Comparison of ENCODE assay signal across 25 mouse cellular contexts in the genomic region with DNA sequence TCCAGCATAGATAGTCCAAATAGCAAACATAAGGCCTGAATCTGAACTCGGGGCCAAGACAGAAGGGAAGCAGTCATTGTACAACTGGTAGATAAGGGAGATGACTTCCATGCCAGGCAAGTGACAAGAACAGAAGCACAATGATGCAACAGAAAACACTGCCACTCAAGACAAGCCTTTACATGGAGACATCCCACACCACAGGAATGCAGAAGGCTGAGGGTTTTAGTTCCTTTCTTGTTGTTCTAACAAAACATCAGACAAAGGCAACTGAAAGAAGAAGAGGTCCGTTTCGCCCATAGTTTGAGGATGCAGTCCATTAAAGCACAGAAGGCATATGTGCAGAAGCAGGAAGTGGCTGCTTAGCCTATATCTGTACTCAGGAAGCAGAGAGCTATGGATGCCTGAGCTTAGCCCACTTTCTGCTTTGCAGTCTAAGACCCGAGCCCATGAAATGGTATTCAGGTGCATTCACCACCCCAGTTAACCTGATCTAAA.
"Had no signal": no experiment of that assay in that cellular context is flagged by ENCODE, and none has a peak within 500 bp of the region (broad histone marks: within the 10 kb centered on the region; RNA-seq: fewer than 3 reads in every experiment).

No protein-coding gene starts in this region.

- H3K4me2 ChIP-seq: heart, embryonic 12.5 days; hindbrain, embryonic 13.5 days; hindbrain, embryonic 15.5 days; kidney, embryonic 15.5 days; limb, embryonic 12.5 days; liver, embryonic 11.5 days had no signal

- H3K27me3 ChIP-seq: heart, embryonic 12.5 days; hindbrain, embryonic 13.5 days; hindbrain, embryonic 15.5 days; kidney, embryonic 15.5 days; limb, embryonic 12.5 days had no signal

- H3K27ac ChIP-seq: heart, embryonic 10.5 days; hindbrain, embryonic 10.5 days; hindbrain, embryonic 13.5 days; hindbrain, embryonic 15.5 days; hindbrain, postnatal 0 days; kidney, embryonic 15.5 days; kidney, postnatal 0 days; limb, embryonic 10.5 days; limb, embryonic 12.5 days had no signal

- ATAC-seq: hindbrain, postnatal 0 days; intestine, embryonic 16.5 days had no signal

- H3K9me3 ChIP-seq: heart, embryonic 10.5 days; heart, embryonic 12.5 days; hindbrain, embryonic 10.5 days; hindbrain, embryonic 13.5 days; hindbrain, embryonic 15.5 days; kidney, embryonic 15.5 days; limb, embryonic 10.5 days; limb, embryonic 12.5 days had no signal

- DNase-seq: gastrocnemius, postnatal 14 days; gastrocnemius, postnatal 36 days; heart, adult 18-20 months; heart, postnatal 10 days; heart, postnatal 4 days; kidney, adult 11 months; kidney, adult 2 months; kidney, adult 9 months; kidney, postnatal 14 days; kidney, postnatal 36 days; layer of hippocampus, adult 9-11 months; layer of hippocampus, postnatal 36 days; liver had no signal

- H3K4me1 ChIP-seq: heart, embryonic 10.5 days; heart, embryonic 12.5 days; kidney, embryonic 15.5 days; limb, embryonic 10.5 days had no signal

- H3K36me3 ChIP-seq: heart, embryonic 10.5 days; heart, embryonic 12.5 days; hindbrain, embryonic 10.5 days; hindbrain, embryonic 13.5 days; hindbrain, embryonic 15.5 days; kidney, embryonic 15.5 days; limb, embryonic 10.5 days; limb, embryonic 12.5 days had no signal

- H3K9ac ChIP-seq: heart, embryonic 12.5 days; hindbrain, embryonic 13.5 days; hindbrain, embryonic 15.5 days; kidney, embryonic 15.5 days; limb, embryonic 12.5 days had no signal

- H3K4me3 ChIP-seq: heart, embryonic 10.5 days; heart, embryonic 12.5 days; hindbrain, embryonic 10.5 days; hindbrain, embryonic 13.5 days; hindbrain, embryonic 15.5 days; kidney, embryonic 15.5 days; limb, embryonic 10.5 days; limb, embryonic 12.5 days had no signal
